Mouse (Mus musculus) lung, embryonic 15.5 days (tissue): Measurements from ENCODE around the gene Mef2c. TPM values are rescaled to one million over a fixed set of nuclear protein-coding genes. Genes with fewer than 3 reads are reported as not detected.

Source experiments
- ATAC-seq: fragments of 200-750 bp; cut with Nextera tagmentation; 2 replicates; pipeline ENCODE4 v1.8.0; 2017; ENCODE audit warnings: moderate number of reproducible peaks, borderline replicate concordance; ENCODE audit not compliant: low FRiP score, low TSS enrichment; ENCODE audit errors: extremely low read depth
- H3K27ac ChIP-seq: fragments of 300-500 bp; sonication (generic); 2 replicates; pipeline ENCODE4 v1.5.1; 2015; ENCODE audit warnings: moderate library complexity, mild to moderate bottlenecking, inconsistent platforms
- H3K27me3 ChIP-seq: fragments of 300-500 bp; sonication (generic); 2 replicates; pipeline ENCODE4 v1.6.1; 2015; ENCODE audit warnings: inconsistent platforms
- H3K36me3 ChIP-seq: fragments of 300-500 bp; sonication (generic); 2 replicates; pipeline ENCODE4 v1.6.1; 2015; ENCODE audit warnings: inconsistent platforms
- H3K4me1 ChIP-seq: fragments of 300-500 bp; sonication (generic); 2 replicates; pipeline ENCODE4 v1.6.1; 2015; ENCODE audit warnings: inconsistent platforms
- H3K4me2 ChIP-seq: fragments of 300-500 bp; sonication (generic); 2 replicates; pipeline ENCODE4 v1.6.1; 2015; ENCODE audit warnings: inconsistent platforms, mild to moderate bottlenecking, moderate library complexity
- H3K4me3 ChIP-seq: fragments of 300-500 bp; sonication (generic); 2 replicates; pipeline ENCODE4 v1.5.1; 2015; ENCODE audit warnings: mild to moderate bottlenecking, inconsistent platforms
- H3K9ac ChIP-seq: fragments of 300-500 bp; sonication (generic); 2 replicates; pipeline ENCODE4 v1.6.1; 2015; ENCODE audit warnings: inconsistent platforms
- H3K9me3 ChIP-seq: fragments of 300-500 bp; sonication (generic); 2 replicates; pipeline ENCODE4 v1.6.1; 2016; ENCODE audit warnings: inconsistent platforms
- WGBS: fragments of 180-500 bp; shearing (Covaris S2); methylation state at CpG from one replicate; pipeline ENCODE4 v1.1.7; 2015; 5-methylcytosine and 5-hydroxymethylcytosine counted together
- polyA plus RNA-seq: library from polyadenylated mRNA; unstranded; fragments of >200 nt; fragmentation: Nextera tagmentation; extraction: Ambion mirVana; gene quantifications from 2 replicates; pipeline ENCODE4 v1.2.1, GENCODE M21; 2015

Mef2c gene
- polyA plus RNA-seq, 1 experiment from 2014 or later, result 57.8 TPM

GRCm38 (mm10) chr13:83600301-83600700 is 96.5 kb downstream of the Mef2c start:
- H3K4me1 ChIP-seq, result peaks cover 13% of the 10 kb centered on the region; the same call in 1 of the 2 replicates
- ATAC-seq, result no peak
- no peaks in the 10 kb centered on the region for H3K27me3 ChIP-seq
- no peak overlapping the region for H3K27ac ChIP-seq
- H3K4me3 ChIP-seq, result no peak overlapping the region
- no peaks in the 10 kb centered on the region for H3K36me3 ChIP-seq
- H3K4me2 ChIP-seq, result no peak overlapping the region
- no peaks in the 10 kb centered on the region for H3K9me3 ChIP-seq
- no peak overlapping the region for H3K9ac ChIP-seq

DNA sequence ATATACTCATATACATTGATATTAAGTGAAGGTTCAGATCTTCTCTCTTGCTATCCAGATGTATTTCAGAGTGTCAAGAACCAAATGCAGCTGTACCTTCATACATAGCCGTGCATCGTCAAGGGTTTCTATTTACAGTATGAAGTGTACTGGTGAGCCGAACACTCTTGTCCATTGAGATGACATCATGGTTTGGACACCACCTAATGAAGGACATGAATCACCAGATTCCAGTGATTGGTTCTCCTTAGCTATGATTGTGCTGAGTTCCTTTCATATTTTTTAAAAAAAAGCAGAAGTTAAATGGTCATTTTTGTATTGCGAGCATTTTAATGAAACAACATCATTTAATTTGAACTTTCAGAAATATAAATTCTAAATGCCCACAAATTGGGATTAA is 97.9 kb downstream of the Mef2c start:
- ATAC-seq, result no peak
- 77% methylated on average over 4 of the region's 4 CpGs for WGBS

DNA sequence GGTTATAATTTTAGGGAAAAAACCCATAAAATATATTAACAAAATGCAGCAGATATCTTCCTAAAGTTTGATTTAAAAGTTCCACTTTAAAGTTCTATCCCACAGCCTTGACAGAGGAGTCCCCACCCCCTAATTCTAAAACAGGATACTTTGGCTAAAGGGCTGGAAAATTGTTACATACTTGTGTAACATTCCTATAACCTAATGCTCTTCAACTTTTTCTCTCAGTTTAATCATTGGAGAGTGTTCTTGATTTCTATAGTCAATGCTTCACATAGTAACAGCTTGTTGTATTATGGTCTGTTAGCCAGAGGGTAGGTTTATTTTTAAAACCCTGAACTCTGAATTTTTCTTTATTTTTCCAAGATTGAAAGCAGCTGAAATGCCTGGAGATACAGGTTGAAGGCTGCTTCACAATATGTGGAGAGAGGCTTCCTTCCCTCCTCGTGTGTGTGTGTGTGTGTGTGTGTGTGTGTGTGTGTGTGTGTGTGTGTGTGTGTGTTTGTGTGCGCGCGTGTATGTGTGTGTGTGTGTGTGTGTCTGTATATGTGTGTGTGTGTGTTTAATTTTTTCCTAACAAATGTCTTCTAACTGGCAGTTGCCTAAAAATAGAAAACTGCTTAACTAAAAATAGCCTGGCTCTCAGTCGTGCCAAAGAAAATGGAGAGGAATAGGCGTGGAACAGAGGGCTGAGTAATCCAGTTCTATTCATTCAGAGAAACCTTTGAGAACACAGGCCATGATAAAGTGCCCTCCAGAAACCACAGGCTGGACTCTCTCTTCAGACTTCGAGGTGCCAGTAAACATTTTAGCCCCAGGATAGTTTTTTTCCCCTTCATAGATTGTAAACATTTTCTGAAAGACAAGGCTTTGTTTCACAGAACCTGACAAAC is 99.8 kb downstream of the Mef2c start:
- Histone ChIP-seq H3K4me1 (peaks cover 19% of the 10 kb centered on the region), H3K9ac (no peak overlapping the region), H3K4me3 (no peak overlapping the region), H3K27ac (peak overlapping the region; percentile 82), H3K4me2 (no peak overlapping the region), H3K27me3 (no peaks in the 10 kb centered on the region), H3K36me3 (no peaks in the 10 kb centered on the region), H3K9me3 (no peaks in the 10 kb centered on the region)
- ATAC-seq, result peak; percentile 87; the same call in 1 of the 2 replicates
- 18% methylated on average over 7 of the region's 7 CpGs for WGBS

More for the DNA sequence above, 97.9 kb downstream of the Mef2c start:
- no peaks in the 10 kb centered on the region for H3K36me3 ChIP-seq
- H3K9me3 ChIP-seq, result no peaks in the 10 kb centered on the region
- no peaks in the 10 kb centered on the region for H3K27me3 ChIP-seq
- H3K27ac ChIP-seq, result no peak overlapping the region
- H3K4me1 ChIP-seq, result peaks cover 13% of the 10 kb centered on the region; the same call in 1 of the 2 replicates
- H3K9ac ChIP-seq, result no peak overlapping the region
- no peak overlapping the region for H3K4me3 ChIP-seq
- no peak overlapping the region for H3K4me2 ChIP-seq

DNA sequence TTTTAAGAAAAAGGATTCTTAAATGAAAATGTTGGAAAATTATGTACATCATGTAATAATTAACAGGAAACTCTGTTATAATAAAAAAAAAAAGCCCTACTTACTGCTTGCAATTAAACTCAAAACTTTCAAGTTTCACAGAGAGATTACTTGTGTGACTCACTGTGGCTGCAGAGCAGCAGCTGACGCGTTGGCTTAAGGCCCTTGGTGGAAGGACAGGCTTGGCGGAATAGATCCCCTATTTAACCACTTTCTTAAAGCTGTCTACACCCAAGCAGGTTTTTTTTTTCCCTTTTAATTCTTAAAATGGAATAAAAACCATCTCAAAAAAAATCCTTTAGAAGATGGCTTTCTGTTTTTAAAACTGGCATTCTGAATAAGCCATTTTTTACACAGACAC is 100.5 kb downstream of the Mef2c start:
- H3K4me1 ChIP-seq, result peaks cover 19% of the 10 kb centered on the region
- no peak overlapping the region for H3K9ac ChIP-seq
- 17% methylated on average over 3 of the region's 3 CpGs for WGBS
- no peaks in the 10 kb centered on the region for H3K9me3 ChIP-seq
- no peaks in the 10 kb centered on the region for H3K27me3 ChIP-seq
- no peak overlapping the region for H3K4me2 ChIP-seq
- H3K36me3 ChIP-seq, result no peaks in the 10 kb centered on the region
- no peak overlapping the region for H3K4me3 ChIP-seq
- peak overlapping the region; percentile 82 for H3K27ac ChIP-seq
- peak; percentile 72 for ATAC-seq

- Histone ChIP-seq H3K9ac (no peak overlapping the region), H3K36me3 (no peaks in the 10 kb centered on the region), H3K9me3 (no peaks in the 10 kb centered on the region), H3K4me1 (peaks cover 19% of the 10 kb centered on the region), H3K4me2 (no peak overlapping the region), H3K27ac (peak overlapping the region; percentile 82; the same call in 1 of the 2 replicates), H3K4me3 (no peak overlapping the region), H3K27me3 (no peaks in the 10 kb centered on the region)
- no peak for ATAC-seq
- WGBS, result 62% methylated on average over 4 of the region's 4 CpGs
These were observed 101.0 kb downstream of the Mef2c start for GRCm38 (mm10) chr13:83604785-83605184.

- Histone ChIP-seq H3K4me1 (peaks cover 15% of the 10 kb centered on the region), H3K9ac (no peak overlapping the region), H3K27ac (no peak overlapping the region), H3K4me3 (no peak overlapping the region), H3K9me3 (no peaks in the 10 kb centered on the region), H3K27me3 (no peaks in the 10 kb centered on the region), H3K4me2 (no peak overlapping the region), H3K36me3 (no peaks in the 10 kb centered on the region)
- no peak for ATAC-seq
- WGBS, result 19% methylated on average over 4 of the region's 4 CpGs
These were observed 104.2 kb downstream of the Mef2c start for GRCm38 (mm10) chr13:83607883-83608581.

GRCm38 (mm10) chr13:83608851-83609516 is 105.2 kb downstream of the Mef2c start:
- Histone ChIP-seq H3K4me1 (peaks cover 13% of the 10 kb centered on the region), H3K27me3 (no peaks in the 10 kb centered on the region), H3K4me3 (no peak overlapping the region), H3K9me3 (no peaks in the 10 kb centered on the region), H3K36me3 (no peaks in the 10 kb centered on the region), H3K9ac (no peak overlapping the region), H3K4me2 (no peak overlapping the region), H3K27ac (no peak overlapping the region)
- ATAC-seq, result no peak
- WGBS, result 73% methylated on average over 3 of the region's 3 CpGs

GRCm38 (mm10) chr13:83609517-83609878 is 105.7 kb downstream of the Mef2c start:
- Histone ChIP-seq H3K4me3 (no peak overlapping the region), H3K9ac (no peak overlapping the region), H3K4me2 (no peak overlapping the region), H3K27me3 (no peaks in the 10 kb centered on the region), H3K36me3 (no peaks in the 10 kb centered on the region), H3K9me3 (no peaks in the 10 kb centered on the region), H3K4me1 (peaks cover 12% of the 10 kb centered on the region), H3K27ac (no peak overlapping the region)
- 71% methylated on average over 3 of the region's 3 CpGs for WGBS
- no peak for ATAC-seq

DNA sequence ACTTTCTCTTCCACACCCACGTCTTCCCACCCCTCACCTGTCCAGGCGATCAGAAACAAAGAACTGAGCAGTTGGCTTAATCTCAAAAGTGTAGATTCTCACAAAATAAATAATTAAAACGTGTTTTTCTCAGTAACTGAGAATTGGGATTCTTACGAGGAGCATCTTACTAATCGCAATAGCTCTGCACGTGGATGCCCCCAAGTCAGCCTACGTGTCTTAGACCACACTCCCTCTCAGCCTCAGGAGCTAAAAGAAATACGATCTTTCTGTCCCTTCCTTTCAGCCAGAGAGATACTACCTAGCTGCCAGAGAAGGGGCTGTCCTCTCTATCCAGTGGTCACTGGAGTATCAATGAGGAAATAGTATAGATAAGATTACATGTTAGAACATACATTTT is 106.3 kb downstream of the Mef2c start:
- WGBS, result 81% methylated on average over 8 of the region's 8 CpGs
- Histone ChIP-seq H3K9me3 (no peaks in the 10 kb centered on the region), H3K27ac (no peak overlapping the region), H3K4me2 (no peak overlapping the region), H3K36me3 (no peaks in the 10 kb centered on the region), H3K27me3 (no peaks in the 10 kb centered on the region), H3K9ac (no peak overlapping the region), H3K4me1 (peaks cover 7% of the 10 kb centered on the region; the same call in 1 of the 2 replicates), H3K4me3 (no peak overlapping the region)
- ATAC-seq, result no peak

DNA sequence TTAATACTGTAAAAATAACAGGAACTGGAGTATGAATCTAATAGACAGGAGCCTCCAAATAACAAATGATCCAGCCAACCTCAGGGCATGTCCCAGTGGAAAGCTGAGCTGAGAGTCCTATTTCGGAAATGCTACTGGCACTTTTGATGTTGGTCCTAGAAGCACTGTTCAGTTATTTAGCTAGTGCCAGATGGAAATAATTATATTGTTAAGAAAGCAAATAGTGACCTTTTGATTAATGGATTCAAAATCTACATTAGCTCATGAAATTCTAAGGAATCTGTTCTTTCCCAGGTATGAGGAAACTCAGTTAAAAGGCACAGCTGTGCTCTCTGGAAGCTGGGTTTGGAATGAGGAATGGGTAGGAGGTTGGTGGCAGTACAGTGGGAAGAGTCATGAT is 108.4 kb downstream of the Mef2c start:
- Histone ChIP-seq H3K9me3 (no peaks in the 10 kb centered on the region), H3K4me3 (no peak overlapping the region), H3K27ac (no peak overlapping the region), H3K36me3 (no peaks in the 10 kb centered on the region), H3K27me3 (no peaks in the 10 kb centered on the region), H3K4me1 (peaks cover 7% of the 10 kb centered on the region; the same call in 1 of the 2 replicates), H3K9ac (no peak overlapping the region), H3K4me2 (no peak overlapping the region)
- 85% methylated on average over 1 of the region's 1 CpGs for WGBS
- no peak for ATAC-seq

- Histone ChIP-seq H3K27me3 (no peaks in the 10 kb centered on the region), H3K4me3 (no peak overlapping the region), H3K36me3 (no peaks in the 10 kb centered on the region), H3K4me2 (no peak overlapping the region), H3K4me1 (no peaks in the 10 kb centered on the region), H3K9ac (no peak overlapping the region), H3K9me3 (no peaks in the 10 kb centered on the region), H3K27ac (no peak overlapping the region)
- 50% methylated on average over 3 of the region's 3 CpGs for WGBS
- no peak for ATAC-seq
These were observed 112.0 kb downstream of the Mef2c start for GRCm38 (mm10) chr13:83615875-83616274.

DNA sequence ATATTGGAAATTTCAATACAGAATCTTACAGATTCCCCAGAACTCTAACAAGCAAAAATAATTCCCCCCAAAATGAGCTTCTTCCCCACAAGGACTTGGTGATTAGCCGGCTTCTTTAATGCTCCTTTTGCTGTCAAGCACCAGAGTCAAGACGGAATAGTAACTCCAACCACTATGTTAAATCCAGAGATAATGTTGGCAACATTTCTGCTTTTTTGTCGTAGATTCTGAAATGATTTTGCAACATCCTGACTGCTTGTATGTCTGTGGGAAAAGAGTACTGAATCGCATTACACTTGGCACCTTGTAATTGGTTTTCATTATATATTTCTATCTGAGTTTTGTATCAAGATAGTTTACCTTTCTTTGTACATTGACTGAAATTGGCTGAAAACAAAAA is 120.8 kb downstream of the Mef2c start:
- 77% methylated on average over 4 of the region's 4 CpGs for WGBS
- no peak overlapping the region for H3K27ac ChIP-seq
- H3K9ac ChIP-seq, result no peak overlapping the region
- H3K4me3 ChIP-seq, result no peak overlapping the region
- no peak overlapping the region for H3K4me2 ChIP-seq
- no peaks in the 10 kb centered on the region for H3K27me3 ChIP-seq
- no peaks in the 10 kb centered on the region for H3K4me1 ChIP-seq
- ATAC-seq, result no peak
- H3K9me3 ChIP-seq, result no peaks in the 10 kb centered on the region
- H3K36me3 ChIP-seq, result no peaks in the 10 kb centered on the region
